Mouse (Mus musculus) heart, postnatal 36 days (tissue): ENCODE measurements at regions not wholly inside any gene's neighbourhood (a gene's known extent, or its start where the extent isn't known, plus 50 kb on each side); places are given as distances from the start of the nearest gene placed in this dataset.

Experiments
- DNase-seq, 2 experiments: peaks; one replicate each; pipeline ENCODE4 v3.0.0; 2021 to 2022
- intact Hi-C: fragments of 180-260 bp; cut with DNase I; formaldehyde crosslinking; loops from one replicate; pipeline ENCODE4 v1.15.1; 2025

DNA sequence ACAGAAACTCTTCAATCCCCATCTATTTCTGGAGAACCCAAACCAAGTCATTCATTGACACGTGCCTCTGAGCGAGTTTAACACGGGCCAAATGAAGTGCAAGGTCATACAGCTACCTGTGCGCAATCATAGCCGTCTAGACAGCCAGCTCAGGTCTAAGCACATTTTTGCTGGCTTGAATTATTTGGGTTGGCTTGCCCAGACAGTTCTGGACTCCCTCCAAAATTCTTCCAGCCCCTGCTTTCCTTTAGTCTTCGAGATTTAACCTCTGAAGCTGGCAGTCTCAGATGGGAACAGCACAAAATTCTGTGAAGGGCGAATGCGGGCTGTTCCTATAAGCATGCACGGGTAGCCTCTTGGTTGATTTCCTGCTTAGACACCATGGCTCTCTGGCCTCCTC lies 347.1 kb downstream of the 1500009L16Rik start:
- DNase-seq: no peak
- intact Hi-C loops: no loop called here

DNA sequence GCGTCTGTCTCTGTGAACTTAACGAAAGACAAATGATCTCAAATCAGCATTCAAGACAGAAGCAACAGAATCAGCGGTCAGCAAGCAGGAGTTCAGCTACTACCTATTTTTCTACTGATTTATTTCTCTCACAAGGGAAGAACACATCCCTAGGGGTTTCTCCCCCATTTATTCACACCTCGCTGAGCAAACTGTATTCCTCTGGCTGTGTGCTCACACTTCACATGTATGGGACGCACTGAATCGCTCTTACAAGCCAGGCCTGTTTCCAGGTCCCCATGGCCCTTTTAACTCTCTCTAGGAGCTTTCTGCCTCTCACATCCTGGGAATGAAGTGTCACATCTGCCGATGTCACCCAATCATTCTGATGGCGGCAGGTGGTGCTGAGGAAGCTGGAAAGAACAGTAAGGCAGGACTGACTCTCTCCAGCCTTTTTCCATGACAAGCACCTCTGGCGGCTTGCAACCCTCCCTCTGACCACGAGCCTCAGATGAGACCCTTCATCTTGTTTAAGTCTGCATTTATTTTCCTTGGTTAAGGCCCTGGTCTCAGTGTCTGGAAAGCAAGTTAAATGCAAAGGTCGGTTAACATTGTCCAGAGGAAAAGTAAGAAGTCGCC lies 350.3 kb downstream of the 1500009L16Rik start:
- intact Hi-C loops: no loop called here

DNA sequence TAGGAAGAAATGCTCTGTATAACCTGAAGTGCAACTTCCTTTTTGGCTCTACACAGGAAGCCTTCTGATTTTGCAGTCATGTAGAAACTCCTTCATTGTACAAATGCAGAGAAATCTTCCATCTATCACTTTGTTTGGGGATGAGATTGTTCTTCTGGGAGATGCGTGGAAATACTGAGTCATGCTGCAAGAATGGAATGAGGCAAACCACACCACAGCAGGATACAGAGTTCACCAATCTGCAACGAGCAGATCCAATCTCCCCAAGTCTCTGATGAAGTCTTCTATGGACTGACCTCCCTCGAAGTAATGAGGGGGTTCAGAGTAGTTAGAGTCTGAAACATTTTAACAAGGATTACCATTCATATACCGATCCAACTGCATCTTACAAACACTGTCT lies 352.9 kb downstream of the 1500009L16Rik start:
- no peak for DNase-seq

More for the DNA sequence above, 350.3 kb downstream of the 1500009L16Rik start:
- DNase-seq: no peak

DNA sequence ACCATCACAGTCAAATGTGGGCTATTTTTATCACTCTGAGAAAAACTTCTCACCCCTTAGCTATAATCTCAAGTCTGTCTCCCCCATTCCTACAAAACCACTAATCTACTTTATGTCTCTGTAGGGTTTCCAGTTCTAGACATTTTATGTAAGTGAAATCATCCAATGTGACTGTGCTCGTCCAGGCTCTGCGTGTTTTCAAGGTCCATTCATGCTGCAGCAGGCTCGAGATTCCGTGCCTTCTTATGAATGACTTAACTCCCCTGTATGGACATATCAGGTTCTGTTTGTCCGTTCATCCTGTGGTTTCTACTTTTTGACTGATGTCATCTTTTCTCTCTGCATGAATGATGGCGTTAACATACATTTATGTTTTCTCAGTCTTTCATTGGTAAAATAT lies 357.6 kb downstream of the 1500009L16Rik start:
- intact Hi-C loops: no loop called here
- no peak for DNase-seq

More for the DNA sequence above, 352.9 kb downstream of the 1500009L16Rik start:
- intact Hi-C loops: no loop called here

DNA sequence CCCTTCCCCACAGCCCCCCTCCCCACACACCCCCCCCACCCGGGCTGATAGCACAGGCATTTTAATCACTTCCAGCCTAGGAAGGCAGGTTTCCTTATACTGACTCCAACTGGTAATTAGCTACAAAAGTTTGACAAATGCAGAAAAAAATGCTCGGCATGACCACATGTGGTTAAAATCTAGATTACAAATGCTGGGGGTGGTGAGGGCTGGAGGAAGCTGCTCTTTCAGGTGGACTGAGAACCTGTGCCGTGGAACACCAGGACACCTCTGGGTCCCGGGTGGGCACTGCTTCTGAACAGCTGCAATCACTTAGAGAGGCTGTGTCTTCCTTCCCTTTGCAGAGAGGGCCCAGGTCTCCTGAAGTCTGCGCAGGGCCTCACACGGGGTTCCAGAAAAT lies 358.7 kb downstream of the Nuak1 start:
- intact Hi-C loops: no loop called here
- DNase-seq: no peak

DNA sequence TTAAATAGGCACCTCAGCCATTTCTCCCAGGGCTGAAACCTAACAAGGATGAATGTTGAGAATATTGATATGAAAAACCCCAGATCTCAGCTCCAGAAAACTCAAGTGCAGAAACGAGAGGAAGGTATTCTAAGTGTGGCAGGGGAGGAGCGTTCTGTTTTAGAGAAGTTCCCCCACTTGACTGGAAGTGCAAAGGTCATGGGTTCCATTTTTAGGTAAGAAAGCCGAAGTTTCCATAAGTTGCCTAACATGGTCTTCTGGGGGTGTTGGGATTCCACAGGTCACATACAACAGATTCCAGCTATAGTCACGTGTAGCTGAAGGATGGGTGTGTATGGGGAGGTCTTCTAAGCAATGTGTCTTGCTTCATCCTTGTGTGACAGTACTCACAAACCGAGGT lies 352.9 kb downstream of the Nuak1 start:
- intact Hi-C loops: no loop called here

DNA sequence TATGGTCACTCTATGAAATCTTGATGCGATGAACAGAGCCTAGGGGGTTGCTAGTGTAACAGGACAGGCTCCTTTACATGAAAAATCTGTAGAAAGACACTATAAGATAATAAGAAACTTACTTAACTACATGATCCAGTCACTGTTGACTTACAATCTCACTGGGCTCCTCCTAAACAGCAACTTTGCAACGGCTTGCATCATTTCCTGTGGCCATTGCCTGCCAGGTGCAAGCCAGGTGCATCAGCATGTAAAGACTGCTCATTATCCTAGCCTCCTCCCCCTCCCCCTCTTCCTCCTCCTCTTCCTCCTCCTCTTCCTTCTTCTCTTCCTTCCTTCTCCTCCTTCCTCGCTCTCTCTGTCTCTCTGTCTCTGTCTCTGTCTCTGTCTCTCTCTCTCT lies 352.5 kb downstream of the Nuak1 start:
- intact Hi-C loops: no loop called here

More for the DNA sequence above, 352.9 kb downstream of the Nuak1 start:
- DNase-seq: no peak

DNA sequence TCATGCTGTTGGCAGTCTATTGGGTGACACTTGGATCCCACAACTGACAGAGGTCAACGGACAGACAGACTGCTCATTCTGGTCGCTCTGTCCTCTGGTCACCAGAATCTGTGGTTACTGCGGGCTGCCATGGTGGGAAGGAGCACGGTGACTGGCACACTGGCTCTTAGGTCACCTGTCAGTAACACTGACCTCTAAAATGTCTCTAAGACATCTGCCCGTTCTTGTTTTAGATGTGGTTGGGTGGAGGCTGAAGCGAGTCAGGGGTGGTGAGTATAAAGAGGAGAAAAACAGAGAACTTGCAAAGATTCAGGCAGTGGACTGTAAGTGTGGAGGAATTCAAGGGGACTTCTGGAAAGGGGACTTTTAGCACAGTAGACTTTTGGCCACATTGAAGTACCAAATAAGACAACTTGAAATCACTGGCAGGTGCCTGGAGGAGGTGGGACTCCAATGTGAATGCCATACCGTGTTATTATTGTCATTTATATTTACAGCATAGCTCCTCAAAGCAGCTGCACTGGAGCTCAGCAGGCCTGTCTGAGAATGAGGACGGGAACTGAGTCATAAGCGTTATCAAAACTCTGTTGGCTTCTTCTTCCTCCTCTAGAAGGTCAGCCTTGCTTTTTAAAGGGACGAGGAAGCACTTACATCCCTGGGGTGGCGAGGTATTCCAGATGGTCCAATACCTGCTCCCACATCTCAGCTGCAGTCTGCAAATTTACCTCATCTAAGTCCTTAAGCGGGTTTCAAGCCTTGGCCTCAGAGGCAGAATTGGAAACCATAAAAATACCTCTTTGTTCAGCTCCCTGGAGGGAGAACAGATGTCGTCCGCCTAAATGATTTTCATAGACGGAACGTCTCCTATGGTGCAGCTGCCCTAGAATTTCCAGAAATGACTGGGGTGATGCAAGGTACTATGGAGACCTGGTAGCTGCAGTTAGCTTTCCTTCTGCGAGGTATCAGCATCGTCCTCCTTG lies 351.3 kb downstream of the Nuak1 start:
- intact Hi-C loops: no loop called here

More for the DNA sequence above, 352.5 kb downstream of the Nuak1 start:
- no peak for DNase-seq

DNA sequence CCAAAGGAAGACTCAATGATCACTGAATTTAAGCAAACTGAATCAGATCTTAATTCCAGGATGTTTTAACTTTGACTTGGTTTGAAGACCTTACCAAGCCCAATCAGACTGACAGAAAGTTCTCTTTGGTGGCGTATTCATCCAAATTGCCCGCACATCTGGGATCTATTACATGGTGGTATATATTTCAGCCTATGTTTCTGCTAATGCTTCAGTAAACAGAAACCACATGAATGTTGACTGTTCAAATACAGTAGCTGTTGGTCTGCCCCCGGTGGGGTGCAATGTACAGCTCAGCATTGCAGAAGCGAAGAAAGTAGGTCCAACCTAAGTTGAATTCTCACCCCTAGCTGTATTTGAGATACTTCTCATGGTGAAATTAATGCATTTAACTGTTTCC lies 346.5 kb downstream of the Nuak1 start:
- intact Hi-C loops: no loop called here
- no peak for DNase-seq

More for the DNA sequence above, 351.3 kb downstream of the Nuak1 start:
- DNase-seq: no peak

DNA sequence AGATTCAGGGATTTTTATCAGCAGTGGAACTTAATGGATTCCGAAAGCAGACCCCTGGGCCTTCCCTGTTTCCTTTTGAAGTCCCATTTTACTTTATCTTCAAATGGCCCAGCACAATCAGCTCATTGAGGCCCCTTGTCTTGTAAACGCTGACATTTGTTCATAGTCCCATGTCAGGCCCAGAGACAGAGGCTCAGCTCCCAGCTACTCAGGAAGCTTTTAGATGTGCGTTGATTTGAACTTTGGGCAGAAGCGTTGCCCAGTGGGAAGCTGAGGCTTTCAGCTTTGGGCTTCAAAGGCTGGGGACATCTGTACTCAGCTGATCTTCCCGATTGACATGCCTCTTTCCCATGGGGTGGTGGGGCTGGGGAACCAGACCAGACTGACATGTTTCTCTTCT lies 343.2 kb downstream of the Nuak1 start:
- intact Hi-C loops: no loop called here
- no peak for DNase-seq

DNA sequence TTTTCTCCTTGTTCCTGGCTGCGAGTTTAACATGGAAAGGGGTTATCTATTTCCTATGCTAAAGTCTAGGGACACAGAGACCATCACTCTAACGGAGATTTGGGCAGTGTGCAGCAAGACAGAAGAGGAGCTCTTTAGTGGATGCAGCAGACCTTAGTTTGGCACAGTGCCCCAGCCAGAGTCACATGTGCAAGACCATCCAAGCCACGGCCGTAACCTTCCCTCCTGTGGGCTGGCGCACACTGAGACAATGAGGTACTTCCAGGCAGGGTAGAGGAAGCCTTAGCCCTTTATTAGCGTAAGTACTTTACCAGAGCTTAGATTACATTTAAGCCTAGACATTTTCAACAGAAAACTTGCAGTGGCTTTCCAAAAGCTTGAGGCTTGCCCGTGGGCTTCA lies 336.4 kb downstream of the Nuak1 start:
- intact Hi-C loops: no loop called here
- peak in 1 of 2 experiments; percentile 40 for DNase-seq

DNA sequence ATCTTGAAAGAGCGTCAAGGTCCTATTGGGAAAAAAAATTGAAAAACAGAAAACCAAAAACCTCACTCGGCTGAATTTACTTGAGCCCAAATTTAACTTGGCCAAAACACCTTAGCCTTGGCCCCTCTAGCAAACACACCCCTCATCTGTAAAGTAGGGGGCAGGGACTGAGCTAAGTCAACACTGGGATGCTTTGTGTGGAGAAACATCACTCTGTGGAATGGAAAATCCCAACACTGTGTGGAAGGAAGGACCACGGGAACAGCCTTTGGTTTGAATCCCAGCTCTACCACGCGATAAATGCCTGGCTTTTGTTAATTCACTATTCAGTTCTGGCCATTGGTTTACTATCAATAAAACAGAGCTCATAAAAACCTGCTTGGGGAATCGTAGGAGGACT lies 335.8 kb downstream of the Nuak1 start:
- no peak for DNase-seq
- intact Hi-C loops: no loop called here

DNA sequence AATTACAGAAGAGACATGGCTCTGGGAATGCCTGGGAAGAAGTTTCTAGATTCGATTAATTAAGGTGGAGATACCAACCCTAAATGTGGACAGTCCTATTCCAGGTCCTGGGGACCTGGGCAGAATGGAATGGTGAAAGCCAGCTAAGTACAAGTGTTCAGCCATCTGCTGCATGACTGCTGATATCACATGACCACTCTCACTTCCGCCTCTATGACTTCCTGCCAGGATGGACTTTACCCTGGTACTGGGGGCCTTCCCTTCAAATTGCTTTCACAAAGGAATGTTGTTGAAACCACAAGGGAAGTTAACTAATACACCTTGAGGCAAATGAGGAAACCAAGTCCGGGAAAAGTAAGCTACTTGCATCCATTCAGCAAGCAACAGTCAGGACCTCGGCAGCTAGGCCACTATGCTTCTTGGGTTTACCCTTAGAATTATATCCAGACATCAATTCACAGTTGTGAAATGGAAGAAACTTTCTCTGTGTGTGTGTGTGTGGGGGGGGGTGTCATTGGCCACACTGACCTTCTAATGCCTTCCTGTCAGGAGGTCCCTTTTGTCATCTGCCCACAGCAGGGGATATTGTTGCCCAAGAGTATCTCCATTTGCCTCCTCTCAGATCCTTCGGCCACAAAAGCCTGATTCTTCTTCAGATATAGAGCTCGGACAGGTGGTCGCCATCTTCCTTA lies 330.6 kb downstream of the Nuak1 start:
- intact Hi-C loops: no loop called here
- DNase-seq: no peak

DNA sequence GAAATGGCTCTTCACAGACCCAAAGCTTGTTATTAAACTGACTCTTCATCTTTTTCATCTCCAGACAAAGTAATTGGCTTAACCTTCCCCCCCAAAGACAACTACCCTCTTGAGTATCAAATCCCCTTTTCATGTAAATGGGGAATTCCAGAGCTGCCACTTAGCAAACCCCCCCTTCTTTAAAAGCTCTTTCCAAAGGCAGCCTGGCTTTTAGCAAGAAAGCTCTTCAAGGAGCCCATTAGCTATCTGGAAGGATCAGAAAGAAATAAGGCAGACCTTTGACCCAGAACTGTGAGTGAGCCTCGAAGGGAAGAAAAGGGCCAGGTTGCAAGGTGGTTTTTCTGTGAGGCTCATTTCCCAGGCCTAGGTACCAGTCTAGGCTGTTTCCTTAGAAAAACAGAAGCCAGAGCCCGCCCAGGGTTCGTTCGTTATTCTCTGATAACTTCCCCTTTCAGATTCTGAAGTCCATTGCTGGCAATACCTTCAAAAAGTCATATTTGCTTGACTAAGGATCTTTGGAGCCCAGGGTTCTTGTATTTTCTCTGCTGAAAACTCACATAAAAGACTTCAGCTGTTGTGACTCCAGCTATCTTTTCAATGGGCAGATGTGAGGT lies 329.9 kb downstream of the Nuak1 start:
- no peak for DNase-seq

DNA sequence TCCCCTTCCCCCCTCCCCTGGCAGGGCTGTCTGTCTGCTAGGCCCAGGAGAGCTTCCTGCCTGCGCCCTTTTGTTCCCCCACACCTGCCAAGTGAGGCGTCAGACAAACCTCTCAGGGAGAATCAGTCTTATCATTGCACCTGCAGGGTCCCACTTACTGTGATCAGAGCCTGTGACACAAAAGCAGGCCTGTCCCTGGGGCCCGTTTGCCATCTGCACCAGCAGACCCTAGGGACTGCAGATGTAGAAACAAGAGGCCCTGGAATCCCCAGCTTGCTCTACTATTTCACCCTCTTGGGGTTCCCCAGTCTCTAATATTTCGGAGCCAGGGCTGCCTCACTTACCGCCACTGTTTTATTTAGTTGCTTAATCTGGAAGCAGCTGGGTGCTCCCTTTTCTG lies 328.9 kb downstream of the Nuak1 start:
- DNase-seq: no peak
- intact Hi-C loops: no loop called here

More for the DNA sequence above, 329.9 kb downstream of the Nuak1 start:
- intact Hi-C loops: no loop called here

DNA sequence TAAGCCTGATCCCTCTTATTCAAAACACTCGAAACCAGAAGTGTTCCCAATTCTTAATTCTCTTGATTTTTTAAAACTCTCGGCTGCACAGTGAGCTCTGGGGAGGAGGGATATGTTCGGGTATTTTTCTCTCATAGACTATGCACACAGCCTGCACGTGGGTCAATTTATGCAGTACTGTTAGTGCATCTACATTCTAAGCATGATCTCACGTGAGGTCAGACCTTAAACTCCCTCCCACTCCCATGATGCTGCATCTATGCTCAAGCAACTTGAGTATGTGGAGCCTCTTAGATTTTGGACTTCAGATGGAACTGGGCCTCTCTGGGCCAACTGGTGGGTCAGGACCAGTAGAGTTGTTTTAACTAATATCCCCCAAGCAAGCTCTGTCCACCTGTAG lies 328.5 kb downstream of the Nuak1 start:
- no peak for DNase-seq
- intact Hi-C loops: no loop called here

DNA sequence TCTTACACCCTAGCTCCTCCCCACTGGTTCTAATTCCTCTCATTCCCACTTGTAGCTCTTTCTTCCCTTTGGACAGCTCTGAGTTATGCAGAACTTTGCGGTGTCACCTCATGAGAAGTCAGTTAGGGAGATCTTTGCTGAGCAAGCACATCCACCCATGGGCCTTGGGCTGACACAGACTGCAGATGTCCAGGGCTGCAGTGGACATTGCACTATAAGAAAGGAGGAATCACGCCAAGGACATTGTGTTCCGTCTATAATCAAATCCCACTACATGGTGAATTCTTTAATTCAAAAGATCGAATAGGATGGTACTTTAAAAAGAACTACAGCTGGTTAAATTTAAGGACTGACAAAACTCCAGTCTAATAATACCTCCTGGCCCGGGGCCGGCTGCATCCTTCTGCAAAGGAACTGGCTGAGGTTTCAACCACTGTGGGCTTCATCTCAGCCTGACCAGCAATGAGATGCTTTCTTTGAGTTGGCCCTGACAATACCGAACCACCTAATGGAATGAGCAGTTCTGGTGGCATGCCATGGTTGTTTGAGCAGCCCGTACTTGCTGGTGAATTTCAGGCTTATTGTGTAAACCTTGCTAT lies 320.3 kb downstream of the Nuak1 start:
- intact Hi-C loops: no loop called here
- DNase-seq: no peak

DNA sequence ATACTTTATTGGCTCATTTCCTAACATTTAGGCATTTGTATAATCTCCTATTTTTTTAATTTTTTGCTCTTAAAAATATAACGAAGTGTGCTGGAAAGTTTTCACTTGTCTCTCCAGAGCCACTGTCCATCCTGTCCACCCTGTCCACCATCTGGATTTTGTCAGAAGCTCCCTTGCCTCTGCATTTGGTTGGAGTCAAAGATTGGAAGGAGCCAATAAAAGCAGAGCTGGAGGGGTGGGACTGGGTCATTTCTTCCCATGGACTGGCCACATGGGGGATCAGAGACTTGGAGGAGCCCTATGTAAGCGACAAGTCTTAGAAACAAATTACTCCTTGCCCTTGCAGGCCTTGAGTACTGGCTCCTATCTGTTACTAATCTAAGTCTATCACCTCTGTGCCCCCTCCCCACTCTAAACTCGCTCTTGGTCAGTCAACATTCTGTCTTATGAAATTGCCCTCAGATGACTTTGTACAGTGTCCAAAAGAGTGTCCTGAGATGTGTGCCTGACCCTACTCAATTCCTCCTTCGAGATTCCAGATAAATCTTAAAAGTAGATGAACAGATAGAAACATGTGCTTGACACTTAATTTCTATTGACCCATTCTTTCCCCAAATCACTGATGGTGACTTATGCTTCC lies 303.3 kb downstream of the Nuak1 start:
- intact Hi-C loops: no loop called here
- peak in 1 of 2 experiments; percentile 6 for DNase-seq

DNA sequence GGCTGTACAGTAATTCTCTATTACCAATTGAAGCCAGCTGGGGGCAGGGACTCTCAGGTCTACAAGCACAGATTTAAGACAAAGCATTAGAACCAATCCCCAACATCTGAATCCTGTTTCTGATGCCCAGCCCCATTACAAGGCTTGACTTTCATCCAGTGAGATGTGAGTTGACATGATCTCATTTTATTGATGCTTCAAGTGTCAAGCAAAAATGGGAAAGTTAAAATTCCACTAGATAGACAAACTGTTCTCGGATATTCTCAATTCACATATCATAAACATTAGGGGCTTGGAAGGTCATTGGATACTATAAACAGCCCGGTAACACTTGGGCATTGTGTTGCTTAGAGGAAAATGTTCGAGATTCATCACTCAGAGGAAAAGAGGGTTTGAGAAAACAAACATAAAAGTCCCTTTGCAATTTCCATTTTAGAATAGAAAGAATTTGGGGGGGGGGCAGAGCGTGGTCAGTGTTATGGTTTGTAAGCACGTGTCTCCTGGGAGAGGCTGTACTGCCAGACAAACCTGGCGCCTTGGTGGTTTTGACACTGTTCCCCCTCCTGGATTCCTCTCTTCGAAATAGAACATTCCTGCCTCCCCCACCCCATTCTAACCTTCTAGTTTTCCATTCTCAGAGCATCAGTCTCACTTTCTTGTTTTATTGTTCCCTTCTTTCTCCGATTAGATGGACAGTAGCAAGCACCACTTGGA lies 297.5 kb downstream of the Nuak1 start:
- DNase-seq: no peak
- intact Hi-C loops: no loop called here
